Mouse (Mus musculus) gastrocnemius, adult 8-10 months (tissue): Measurements from ENCODE around the gene Ldb2. TPM values are rescaled to one million over a fixed set of nuclear protein-coding genes. Genes with fewer than 3 reads are reported as not detected.

Experiments
- DNase-seq, 2 experiments: peaks; one replicate each; pipeline ENCODE4 v3.0.0; 2022; ENCODE audit warnings: low spot score in 2 of 2
- total RNA-seq, 4 experiments: library from RNA; stranded (reverse); gene quantifications; 2 replicates each; pipeline ENCODE4 v1.2.4; 2022

Gene Ldb2
- total RNA-seq = 1 to 10 TPM; 1.4 to 2.9 (median 2.4) TPM

DNA sequence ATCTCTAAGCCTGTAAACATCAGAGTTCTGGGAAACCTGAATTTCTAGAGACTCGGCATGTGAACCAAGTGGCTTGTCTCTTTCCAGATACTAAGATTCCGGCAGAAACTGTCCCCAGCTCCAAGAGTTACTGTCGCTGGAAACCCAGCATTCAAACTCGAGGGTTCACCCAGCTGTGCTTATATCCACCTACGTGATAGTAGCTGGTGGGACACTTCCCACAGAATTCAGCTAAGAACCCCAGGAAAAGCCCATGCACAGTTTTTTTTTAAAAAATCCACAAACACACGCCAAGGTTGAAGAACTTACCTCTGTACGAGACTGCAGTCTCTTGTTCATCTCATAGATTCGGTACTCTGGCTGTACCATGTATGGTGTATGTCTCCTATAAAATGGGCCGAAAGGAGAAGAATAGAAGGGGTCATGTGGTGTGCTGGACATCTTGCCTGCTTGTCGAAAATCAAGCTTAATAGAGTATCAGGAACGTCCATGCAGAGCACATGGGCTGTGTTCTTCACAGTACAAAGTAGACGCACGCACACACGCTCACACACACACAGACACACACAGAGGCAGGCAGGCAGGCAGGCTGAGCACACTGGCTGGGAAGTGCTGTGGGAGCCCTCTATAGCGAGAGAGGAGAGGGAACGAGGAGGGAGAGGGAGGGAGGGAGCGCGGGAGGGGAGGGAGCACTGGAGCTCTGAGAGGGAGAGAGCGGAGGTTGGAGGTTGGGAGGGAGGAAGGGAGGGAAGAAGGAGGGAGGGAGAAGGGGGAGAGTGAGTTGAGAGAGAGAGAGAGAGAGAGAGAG lies at the start of gene Ldb2:
TSS of gene Ldb2 (minus strand) at position 628 of the 808 bp plus-strand sequence.
- peak in 1 of 2 experiments; percentile 18 for DNase-seq

GRCm38 (mm10) chr5:44831287-44831686 lies 31.8 kb upstream of the Ldb2 start:
- no peak for DNase-seq

- no peak for DNase-seq
Measured at GRCm38 (mm10) chr5:44815506-44815905, 16.0 kb upstream of the Ldb2 start.

DNA sequence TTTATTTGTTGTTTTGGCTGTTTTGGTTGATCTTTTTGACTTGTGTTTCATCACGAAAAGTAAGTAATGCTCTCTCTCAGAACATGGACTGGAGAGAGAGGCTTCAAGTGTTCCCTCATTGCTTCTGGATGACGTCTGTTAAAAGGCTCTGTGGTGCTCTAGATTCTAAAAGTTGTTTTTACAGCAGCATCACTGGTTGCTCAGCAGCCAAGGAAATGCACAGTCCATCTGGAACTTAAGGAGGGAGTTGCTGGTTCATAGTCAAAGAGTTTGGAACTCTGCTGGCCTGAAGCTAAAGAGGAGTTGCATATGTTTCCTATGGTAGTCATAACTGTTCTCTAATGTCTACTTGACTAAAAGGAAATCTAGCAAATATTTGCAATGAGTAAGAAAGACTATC lies 6.5 kb upstream of the Ldb2 start:
- no peak for DNase-seq

DNA sequence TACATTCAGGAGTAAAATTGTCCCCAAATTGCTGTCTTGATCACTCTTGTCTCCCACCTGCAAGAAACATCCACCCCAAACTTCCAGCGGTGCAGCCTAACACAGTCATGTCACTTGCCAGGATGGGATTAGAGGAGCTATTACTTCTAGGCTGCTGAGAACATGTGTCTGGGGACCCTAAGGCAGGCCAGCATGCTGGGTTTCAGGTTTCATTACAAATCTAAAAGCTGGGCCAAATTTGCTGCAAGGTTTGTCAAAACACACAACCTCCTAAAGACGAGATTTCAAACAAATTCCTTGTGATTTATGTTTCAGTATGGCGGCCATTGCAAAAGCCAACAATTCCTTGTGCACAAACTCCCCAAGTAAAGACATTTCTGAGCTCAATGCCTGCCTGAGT lies 1.6 kb upstream of the Ldb2 start:
- DNase-seq = no peak

GRCm38 (mm10) chr5:44799861-44800260 lies 381 bp upstream of the Ldb2 start:
- DNase-seq = no peak

DNA sequence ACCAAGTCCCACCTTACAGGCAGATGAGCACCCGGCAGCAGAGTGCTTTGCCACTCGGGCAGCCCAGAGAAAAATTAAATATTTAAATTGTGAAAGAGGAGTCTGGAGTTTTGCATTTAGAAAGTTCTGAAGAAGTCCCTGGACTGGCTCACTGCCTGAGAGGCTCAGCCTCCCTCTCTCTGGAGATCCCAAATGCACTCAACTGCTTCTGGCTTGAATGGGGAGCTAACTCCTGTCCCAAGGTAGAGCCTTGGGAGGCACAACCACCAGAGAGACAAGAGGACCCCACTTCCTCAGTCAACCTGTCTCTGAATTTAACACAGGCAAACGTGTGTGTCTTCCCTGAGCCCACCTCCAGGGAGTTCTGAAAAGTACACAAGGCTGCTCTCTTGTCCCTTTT lies 987 bp downstream of the Ldb2 start:
- no peak for DNase-seq

- DNase-seq = no peak
Measured at GRCm38 (mm10) chr5:44798056-44798455, 1.4 kb downstream of the Ldb2 start.

DNA sequence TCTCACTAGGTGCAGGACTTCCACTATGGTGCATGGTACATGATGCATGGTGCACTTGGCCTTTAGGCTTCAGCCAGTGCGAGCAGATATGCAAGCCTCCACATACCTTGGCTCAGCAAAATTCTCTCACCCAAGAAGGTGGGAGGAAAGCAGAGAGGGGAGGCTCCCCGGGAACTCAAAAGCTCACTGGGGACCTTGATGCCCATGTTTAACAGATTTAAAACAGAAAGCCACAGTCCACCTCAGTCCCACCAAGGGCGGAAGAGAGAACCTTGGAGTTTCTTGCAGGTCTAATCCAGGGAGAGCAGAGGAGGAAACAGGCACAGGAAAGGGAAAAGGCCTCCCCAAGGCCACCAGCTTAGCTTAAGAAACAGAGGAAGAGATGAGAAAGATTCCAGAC lies 14.9 kb downstream of the Ldb2 start:
- no peak for DNase-seq

DNA sequence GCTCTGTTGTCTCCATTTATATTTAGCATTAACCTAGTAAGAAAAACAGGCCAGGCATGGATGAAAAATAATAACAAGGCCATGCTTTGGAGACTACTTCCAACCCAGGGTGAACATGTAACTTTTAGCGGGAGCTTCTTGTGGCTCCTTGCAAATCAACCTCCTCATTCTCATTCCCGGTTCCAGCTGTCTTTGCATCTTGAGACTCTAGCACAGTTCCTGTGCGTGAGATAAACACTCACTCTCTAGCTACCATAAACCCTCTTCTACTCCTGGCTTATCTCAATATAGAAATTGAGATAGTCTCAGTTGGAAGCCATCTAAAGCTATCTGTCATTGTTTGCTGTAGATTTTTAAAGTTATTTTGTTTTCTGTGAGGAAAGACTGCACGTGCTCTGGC lies 20.1 kb downstream of the Ldb2 start:
- DNase-seq = no peak

GRCm38 (mm10) chr5:44768472-44768871 lies 31.0 kb downstream of the Ldb2 start:
- no peak for DNase-seq

- DNase-seq = no peak
Measured at GRCm38 (mm10) chr5:44764911-44765310, 34.6 kb downstream of the Ldb2 start.

GRCm38 (mm10) chr5:44759178-44759577 lies 40.3 kb downstream of the Ldb2 start:
- DNase-seq = no peak

DNA sequence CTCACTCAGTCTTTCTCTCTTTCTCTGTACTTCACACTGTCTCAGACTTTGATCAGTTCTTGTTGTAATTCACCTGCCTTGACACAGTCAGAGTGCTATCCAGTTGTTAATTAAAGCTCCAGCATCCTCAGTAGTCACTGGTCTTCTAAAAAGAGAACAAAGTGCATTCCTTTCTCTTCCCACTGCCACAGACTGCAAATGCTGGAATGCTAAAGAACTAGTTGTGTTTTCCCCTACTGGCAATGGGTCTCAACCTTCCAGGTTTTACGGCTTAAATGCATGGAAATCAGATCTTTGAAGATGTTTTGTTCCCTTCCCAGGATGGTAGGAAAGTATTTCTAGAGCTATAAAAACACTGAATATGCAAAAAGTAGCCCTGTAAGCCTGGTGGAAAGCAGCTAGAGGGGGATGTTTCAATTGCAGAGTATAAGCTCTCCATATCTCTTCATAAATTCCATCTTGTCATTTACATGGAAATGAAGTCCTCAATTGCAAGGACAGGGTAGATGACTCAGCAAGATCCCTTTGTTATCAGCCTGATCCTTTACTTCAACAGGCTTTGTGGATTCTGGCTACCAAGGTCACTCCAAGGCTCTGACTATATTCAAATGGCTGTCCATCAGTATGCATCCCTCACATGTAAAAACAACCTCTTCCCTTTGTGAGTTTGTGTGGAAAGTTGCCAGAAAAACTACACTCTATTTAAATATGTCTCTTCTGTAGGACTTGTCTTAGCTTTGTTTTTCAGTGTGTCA lies 45.1 kb downstream of the Ldb2 start:
- DNase-seq = no peak

DNA sequence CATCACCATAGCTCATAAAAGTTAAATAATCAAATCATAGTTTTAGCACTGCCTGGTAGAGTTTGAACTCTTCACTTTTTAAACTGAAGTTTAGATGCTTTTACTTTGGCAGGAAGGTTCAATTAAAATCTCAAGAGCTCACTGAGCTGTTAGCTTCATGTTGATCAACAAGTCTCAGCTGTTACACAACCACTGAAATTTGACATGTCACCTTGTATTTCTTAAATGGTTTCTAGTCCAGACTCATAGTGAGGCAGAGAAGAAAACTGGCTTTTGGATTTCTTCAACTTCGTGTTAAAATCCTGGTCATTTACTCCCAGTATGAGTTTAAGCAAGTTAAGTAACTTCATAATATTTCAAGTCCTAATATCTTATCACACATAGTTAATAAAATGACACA lies 53.8 kb downstream of the Ldb2 start:
- DNase-seq = no peak

- DNase-seq = no peak
Measured at GRCm38 (mm10) chr5:44736366-44736765, 63.1 kb downstream of the Ldb2 start.

- no peak for DNase-seq
Measured at GRCm38 (mm10) chr5:44734131-44734723, 65.3 kb downstream of the Ldb2 start.

DNA sequence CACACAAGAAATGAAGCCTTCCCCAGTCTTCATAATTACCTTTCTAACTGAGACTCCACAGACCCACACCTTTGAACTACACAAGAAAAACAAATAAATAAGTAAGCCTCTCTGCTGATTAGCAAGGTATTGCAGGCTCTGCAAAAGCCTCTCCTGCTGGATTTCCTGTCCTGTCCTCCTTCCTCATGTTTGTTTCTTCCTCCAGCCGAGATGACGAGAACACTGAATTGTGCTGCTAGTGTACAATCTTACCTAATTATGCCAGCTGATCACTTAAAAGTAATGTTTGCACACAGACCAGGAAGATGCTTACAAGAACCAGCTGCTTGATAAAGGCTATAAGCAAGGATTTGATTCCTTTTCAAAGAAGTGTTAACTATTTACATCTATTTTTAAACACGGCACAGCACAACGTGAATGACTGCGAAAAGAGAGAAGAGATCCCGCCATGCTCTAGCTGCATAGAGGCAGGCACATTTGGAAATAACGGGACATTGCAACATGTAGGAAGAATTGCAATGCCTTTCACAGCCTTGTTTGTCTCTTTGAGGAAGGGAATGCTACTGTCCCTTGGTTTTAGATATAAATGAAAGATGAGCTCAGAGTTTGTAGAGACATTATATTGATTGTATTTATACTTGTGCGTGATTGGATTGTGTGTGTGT lies 69.7 kb downstream of the Ldb2 start:
- DNase-seq = no peak

GRCm38 (mm10) chr5:44727995-44728394 lies 71.5 kb downstream of the Ldb2 start:
- DNase-seq = no peak

DNA sequence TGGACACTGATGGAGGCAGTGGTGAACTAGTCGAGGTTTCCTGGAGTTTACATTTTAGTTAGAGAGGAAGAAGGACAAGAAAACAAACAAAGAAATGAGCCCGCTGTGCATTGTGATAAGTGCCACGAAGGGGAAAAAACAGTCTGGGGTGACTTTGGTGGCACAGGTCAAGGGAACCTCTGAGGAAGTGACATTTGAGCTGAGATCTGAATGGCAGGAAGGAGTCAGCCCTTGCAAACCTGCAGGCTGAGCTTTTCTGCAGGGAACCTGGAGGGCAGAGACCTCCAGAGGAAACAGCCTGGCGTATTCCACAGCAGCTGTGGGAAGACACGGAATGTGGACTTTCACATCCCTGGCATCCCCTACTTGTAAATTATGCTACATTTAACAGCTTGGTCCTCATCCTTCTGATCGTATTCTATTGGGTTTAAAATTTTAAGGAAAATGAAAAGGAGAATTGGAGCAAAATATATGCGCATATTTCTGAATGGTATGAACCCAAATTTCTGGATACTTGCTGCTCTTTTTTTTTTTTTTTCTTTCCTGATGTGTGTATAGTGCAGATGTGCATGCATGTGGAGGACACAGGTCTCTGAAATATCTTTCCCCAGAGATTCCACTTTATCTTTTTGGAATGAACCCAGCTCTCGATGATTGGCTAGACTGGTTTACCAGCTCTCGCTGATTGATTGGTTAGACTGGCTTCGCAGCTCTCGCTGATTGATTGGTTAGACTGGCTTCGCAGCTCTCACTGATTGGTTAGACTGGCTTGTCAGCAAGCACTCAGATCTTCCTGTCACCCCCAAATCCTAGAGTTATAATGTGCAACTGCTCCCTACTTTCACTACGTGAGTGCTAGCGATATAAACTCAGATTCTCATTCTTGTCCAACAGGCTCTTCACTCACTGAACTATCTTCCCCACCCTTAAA lies 72.7 kb downstream of the Ldb2 start:
- no peak for DNase-seq

DNA sequence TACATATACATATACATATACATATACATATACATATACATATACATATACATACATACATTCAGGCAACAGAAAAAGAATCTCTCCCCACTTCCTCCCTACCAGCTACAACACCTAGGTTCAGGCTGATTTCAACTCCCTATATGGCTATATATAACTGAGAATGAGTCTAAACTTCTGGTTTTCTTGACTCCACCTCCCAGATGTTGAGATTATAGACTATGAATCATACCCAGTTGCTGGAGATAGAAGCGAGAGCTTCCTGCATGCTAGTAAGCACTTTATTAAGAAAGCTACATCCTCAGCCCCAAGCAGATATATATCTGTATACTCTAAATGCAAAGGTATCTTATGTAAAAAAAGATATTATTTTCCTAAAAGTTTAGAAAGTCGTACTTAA lies 74.0 kb downstream of the Ldb2 start:
- DNase-seq = no peak
